In the genomic region with DNA sequence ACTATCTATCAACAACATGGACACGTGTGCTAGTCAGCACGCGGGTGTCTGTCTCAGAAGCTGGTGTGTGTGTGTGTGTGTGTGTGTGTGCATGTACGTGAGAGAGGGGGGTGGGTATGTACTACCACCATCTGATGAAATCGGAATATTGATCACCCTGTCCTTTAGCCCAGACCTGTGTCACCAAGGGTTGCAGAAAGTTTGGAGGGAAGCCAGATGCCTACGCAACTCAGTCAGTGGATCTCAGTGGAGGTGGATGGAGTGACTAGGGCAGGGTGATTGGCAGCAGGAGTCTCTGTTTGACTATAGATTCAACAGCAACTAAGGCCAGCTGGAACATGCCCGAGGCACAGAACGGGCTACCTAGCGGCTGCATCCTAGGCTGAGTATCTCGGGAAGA, we compare ENCODE assay signal across 26 mouse cellular contexts. TPM values are rescaled to one million over a fixed set of nuclear protein-coding genes. Genes with fewer than 3 reads are reported as not detected.
A peak's percentile ranks its signal among the peaks of the same experiment; 100 is the strongest.
DNase-seq lines count a peak whose midpoint lies in the region; ATAC-seq and TF ChIP-seq lines count a peak whose summit lies in the region.
"Had no signal": no experiment of that assay in that cellular context is flagged by ENCODE, and none has a peak within 500 bp of the region (broad histone marks: within the 10 kb centered on the region; RNA-seq: fewer than 3 reads in every experiment).

No protein-coding gene starts in this region.

- no peaks in the 10 kb centered on the region for H3K9me3 ChIP-seq in stomach, embryonic 15.5 days
- H3K9me3 ChIP-seq in stomach, postnatal 0 days (ENCODE audit: control insufficient read depth, low read length), result no peaks in the 10 kb centered on the region
- H3K9me3 ChIP-seq in liver, embryonic 14.5 days (ENCODE audit: control insufficient read depth, low read length), result no peaks in the 10 kb centered on the region
- H3K9me3 ChIP-seq: embryonic facial prominence, embryonic 13.5 days; forebrain, embryonic 13.5 days; hindbrain, embryonic 12.5 days had no signal

- no peak overlapping the region for H3K27ac ChIP-seq in stomach, embryonic 15.5 days
- no peak overlapping the region for H3K27ac ChIP-seq in stomach, postnatal 0 days (replicated peaks)
- no peak overlapping the region for H3K27ac ChIP-seq in liver, embryonic 14.5 days
- no peak overlapping the region for H3K27ac ChIP-seq in kidney, adult 2 months (ENCODE audit: insufficient read depth, low read depth, low read length)
- H3K27ac ChIP-seq: embryonic facial prominence, embryonic 13.5 days; forebrain, embryonic 13.5 days; gastrocnemius, adult 2 months; hindbrain, embryonic 12.5 days had no signal

- DNase-seq in adrenal gland, postnatal 14 days, result peak; percentile 52
- DNase-seq in adrenal gland, postnatal 10 days, result no peak
- no peak for DNase-seq in stomach, postnatal 0 days (ENCODE audit: low spot score)
- DNase-seq in liver, embryonic 14.5 days (ENCODE audit: low read depth in 3 of 3, low spot score in 3 of 3), result peak; percentile 39 to 49 (median 47)
- no peak for DNase-seq in frontal cortex, postnatal 14 days (ENCODE audit: low spot score in 2 of 2)
- no peak for DNase-seq in kidney, adult 2 months
- DNase-seq: cerebellum, adult 11-12 months; cerebellum, adult 9-11 months; cerebellum, postnatal 36 days; forebrain, postnatal 0 days; gastrocnemius, adult 2 months; gastrocnemius, postnatal 25 days; heart, postnatal 10 days; heart, postnatal 4 days had no signal

- no peaks in the 10 kb centered on the region for H3K4me1 ChIP-seq in stomach, embryonic 15.5 days
- no peaks in the 10 kb centered on the region for H3K4me1 ChIP-seq in stomach, postnatal 0 days (replicated peaks; ENCODE audit: control insufficient read depth, insufficient read depth)
- peaks cover 0 to 19% of the 10 kb centered on the region in 2 experiments; a peak in 2 of 4 replicates for H3K4me1 ChIP-seq in liver, embryonic 14.5 days (replicated peaks; ENCODE audit: control insufficient read depth in 2 of 2, insufficient read depth in 2 of 2, low read length in 1 of 2)
- H3K4me1 ChIP-seq in kidney, adult 2 months (ENCODE audit: control insufficient read depth, insufficient read depth, low read length), result no peaks in the 10 kb centered on the region

- TF ChIP-seq EP300 in stomach, postnatal 0 days (optimal IDR thresholded peaks at IDR 0.05), result no peak
- no peak for TF ChIP-seq EP300 in liver, embryonic 14.5 days (IDR thresholded peaks at IDR 0.05; ENCODE audit: low read depth)

- H3K36me3 ChIP-seq in stomach, embryonic 15.5 days, result no peaks in the 10 kb centered on the region
- no peaks in the 10 kb centered on the region for H3K36me3 ChIP-seq in stomach, postnatal 0 days (ENCODE audit: control insufficient read depth, insufficient read depth, low read length)
- no peaks in the 10 kb centered on the region for H3K36me3 ChIP-seq in liver, embryonic 14.5 days (replicated peaks; ENCODE audit: control insufficient read depth, insufficient read depth, low read depth)
- no peaks in the 10 kb centered on the region for H3K36me3 ChIP-seq in kidney, adult 2 months (ENCODE audit: control insufficient read depth, insufficient read depth, low read length)
- H3K36me3 ChIP-seq: embryonic facial prominence, embryonic 13.5 days; hindbrain, embryonic 12.5 days had no signal

- no peak overlapping the region for H3K9ac ChIP-seq in stomach, embryonic 15.5 days
- H3K9ac ChIP-seq in stomach, postnatal 0 days (ENCODE audit: low read length), result no peak overlapping the region
- H3K9ac ChIP-seq in liver, embryonic 14.5 days (replicated peaks), result no peak overlapping the region
- H3K9ac ChIP-seq: embryonic facial prominence, embryonic 13.5 days; forebrain, embryonic 13.5 days; forebrain, postnatal 0 days; hindbrain, embryonic 12.5 days had no signal

- no peak overlapping the region for H3K4me3 ChIP-seq in stomach, embryonic 15.5 days (replicated peaks)
- H3K4me3 ChIP-seq in stomach, postnatal 0 days (ENCODE audit: low read depth, low read length), result no peak overlapping the region
- no peak overlapping the region for H3K4me3 ChIP-seq in liver, embryonic 14.5 days (ENCODE audit: insufficient read depth in 1 of 2, low read depth in 2 of 2, low read length in 2 of 2)
- no peak overlapping the region for H3K4me3 ChIP-seq in kidney, adult 2 months (ENCODE audit: insufficient read depth, low read depth, low read length)
- H3K4me3 ChIP-seq: embryonic facial prominence, embryonic 13.5 days; forebrain, embryonic 13.5 days; gastrocnemius, adult 2 months; hindbrain, embryonic 12.5 days had no signal

- no peak for TF ChIP-seq POLR2A in kidney, adult 2 months (IDR thresholded peaks at IDR 0.05; ENCODE audit: low read depth, low read length)

- no peak overlapping the region for H3K4me2 ChIP-seq in stomach, embryonic 15.5 days
- no peak overlapping the region for H3K4me2 ChIP-seq in stomach, postnatal 0 days (replicated peaks; ENCODE audit: low read depth)
- no peak overlapping the region for H3K4me2 ChIP-seq in liver, embryonic 14.5 days (ENCODE audit: low read depth)
- H3K4me2 ChIP-seq: embryonic facial prominence, embryonic 13.5 days; forebrain, embryonic 13.5 days; hindbrain, embryonic 12.5 days had no signal

- 76% methylated on average over 10 of the region's 10 CpGs for WGBS in stomach, embryonic 15.5 days
- 76% methylated on average over 10 of the region's 10 CpGs for WGBS in stomach, postnatal 0 days
- WGBS in liver, embryonic 14.5 days (ENCODE audit: insufficient replicate concordance), result 65% methylated on average over 10 of the region's 10 CpGs
- 90% methylated on average over 10 of the region's 10 CpGs for WGBS in kidney, adult 2 months

- no peak for TF ChIP-seq CTCF in stomach, postnatal 0 days (IDR thresholded peaks at IDR 0.05; ENCODE audit: low read depth)
- no peak for TF ChIP-seq CTCF in liver, embryonic 14.5 days (IDR thresholded peaks at IDR 0.05; ENCODE audit: low read depth)
- no peak for TF ChIP-seq CTCF in kidney, adult 2 months (conservative IDR thresholded peaks at IDR 0.05; ENCODE audit: insufficient read depth, insufficient read length, low read depth, low read length)

- 0 out of 2 replicates have a peak, but pooled peaks cover 4% of the 10 kb centered on the region for H3K27me3 ChIP-seq in stomach, embryonic 15.5 days (replicated peaks)
- no peaks in the 10 kb centered on the region for H3K27me3 ChIP-seq in stomach, postnatal 0 days (ENCODE audit: control insufficient read depth, insufficient read depth, low read length)
- no peaks in the 10 kb centered on the region; the same call in 1 of the 2 replicates for H3K27me3 ChIP-seq in liver, embryonic 14.5 days (ENCODE audit: control insufficient read depth, insufficient read depth, low read length)
- H3K27me3 ChIP-seq in kidney, adult 2 months (replicated peaks; ENCODE audit: control insufficient read depth, insufficient read depth, low read length), result no peaks in the 10 kb centered on the region
- H3K27me3 ChIP-seq: CH12.LX; hindbrain, embryonic 12.5 days had no signal

- ATAC-seq in stomach, embryonic 15.5 days (ENCODE audit: insufficient read depth, low FRiP score, low read depth), result peak; percentile 19; the same call in 1 of the 2 replicates
- no peak for ATAC-seq in stomach, postnatal 0 days (ENCODE audit: low FRiP score, low TSS enrichment)
- ATAC-seq in liver, embryonic 14.5 days (ENCODE audit: insufficient read depth), result peak; percentile 73
- no peak for ATAC-seq in erythroid progenitor cell, adult 5-6 weeks (replicated peaks; ENCODE audit: low FRiP score, poor library complexity, severe bottlenecking)
- ATAC-seq: activated CD4-positive, CD25-positive, alpha-beta regulatory T cell, adult 4 months; forebrain, embryonic 13.5 days; forebrain, postnatal 0 days; hindbrain, embryonic 16.5 days; Patski had no signal

RNA-seq across cellular contexts. Expression of gene Cyp17a1, which starts 4.7 kb away (rescaled TPM):
- total RNA-seq in adrenal gland, postnatal 14 days (2021), result 10.6 and 12.0 TPM in 2 replicates
- 1 to 10 TPM; 1.3 to 9.6 TPM for total RNA-seq in adrenal gland, postnatal 10 days (2021)
- polyA plus RNA-seq in stomach, embryonic 15.5 days (2015; fragmentation: Nextera tagmentation; extraction: Ambion mirVana), result not detected in 2 replicates
- polyA plus RNA-seq in stomach, postnatal 0 days (2015; fragmentation: Nextera tagmentation; extraction: Ambion mirVana), result 0.12 TPM in 1 of 2 replicates, not detected in the other
- 0.06 and 0.08 TPM in 2 replicates for polyA plus RNA-seq in liver, embryonic 14.5 days (2012; rRNA removed)
- 0.13 and 0.18 TPM in 2 replicates for polyA plus RNA-seq in liver, embryonic 14.5 days (2014; fragmentation: Nextera tagmentation; extraction: Ambion mirVana)
- 0.27 and 0.29 TPM in 2 replicates for polyA plus RNA-seq in kidney, adult 2 months (2012; rRNA removed)
- total RNA-seq in erythroid progenitor cell, adult 5-6 weeks (2015; ENCODE audit: low replicate concordance), result not detected in 2 replicates
- not detected in 2 replicates for total RNA-seq in erythroid progenitor cell, adult 5-6 weeks (2017; ENCODE audit: low replicate concordance)
- total RNA-seq: CH12.LX; forebrain, postnatal 0 days; gastrocnemius, adult 2 months; gastrocnemius, postnatal 25 days; granulocyte monocyte progenitor cell, adult 5-6 weeks; heart, adult 8-10 months; heart, postnatal 10 days had no signal
- polyA plus RNA-seq: activated CD4-positive, CD25-positive, alpha-beta regulatory T cell, adult 4 months; C2C12; embryonic facial prominence, embryonic 13.5 days; forebrain, embryonic 13.5 days; forebrain, postnatal 0 days; hindbrain, embryonic 12.5 days; hindbrain, embryonic 16.5 days; Patski had no signal

RNA-seq across cellular contexts. Expression of gene Borcs7, which starts 21.4 kb away (rescaled TPM):
- 15.2 and 15.8 TPM in 2 replicates for total RNA-seq in adrenal gland, postnatal 14 days (2021)
- total RNA-seq in adrenal gland, postnatal 10 days (2021), result 10 to 100 TPM; 13.2 to 13.9 TPM
- polyA plus RNA-seq in stomach, embryonic 15.5 days (2015; fragmentation: Nextera tagmentation; extraction: Ambion mirVana), result 14.9 and 16.8 TPM in 2 replicates
- 15.6 and 17.0 TPM in 2 replicates for polyA plus RNA-seq in stomach, postnatal 0 days (2015; fragmentation: Nextera tagmentation; extraction: Ambion mirVana)
- polyA plus RNA-seq in liver, embryonic 14.5 days (2012; rRNA removed), result 2.1 and 2.7 TPM in 2 replicates
- polyA plus RNA-seq in liver, embryonic 14.5 days (2014; fragmentation: Nextera tagmentation; extraction: Ambion mirVana), result 5.0 and 6.0 TPM in 2 replicates
- 4.8 and 6.0 TPM in 2 replicates for polyA plus RNA-seq in kidney, adult 2 months (2012; rRNA removed)
- 3.8 and 8.3 TPM in 2 replicates for total RNA-seq in erythroid progenitor cell, adult 5-6 weeks (2015; ENCODE audit: low replicate concordance)
- total RNA-seq in erythroid progenitor cell, adult 5-6 weeks (2017; ENCODE audit: low replicate concordance), result not detected in 2 replicates

RNA-seq across cellular contexts. Expression of gene As3mt, which starts 39.0 kb away (rescaled TPM):
- total RNA-seq in adrenal gland, postnatal 14 days (2021), result 58.7 and 68.2 TPM in 2 replicates
- total RNA-seq in adrenal gland, postnatal 10 days (2021), result 10 to 100 TPM; 55.2 to 62.9 TPM
- polyA plus RNA-seq in stomach, embryonic 15.5 days (2015; fragmentation: Nextera tagmentation; extraction: Ambion mirVana), result 28.9 and 33.0 TPM in 2 replicates
- polyA plus RNA-seq in stomach, postnatal 0 days (2015; fragmentation: Nextera tagmentation; extraction: Ambion mirVana), result 17.0 and 17.7 TPM in 2 replicates
- polyA plus RNA-seq in liver, embryonic 14.5 days (2012; rRNA removed), result 3.8 and 5.1 TPM in 2 replicates
- polyA plus RNA-seq in liver, embryonic 14.5 days (2014; fragmentation: Nextera tagmentation; extraction: Ambion mirVana), result 12.8 and 13.4 TPM in 2 replicates
- 28.8 and 43.7 TPM in 2 replicates for polyA plus RNA-seq in kidney, adult 2 months (2012; rRNA removed)
- 2.5 and 10.9 TPM in 2 replicates for total RNA-seq in erythroid progenitor cell, adult 5-6 weeks (2015; ENCODE audit: low replicate concordance)
- total RNA-seq in erythroid progenitor cell, adult 5-6 weeks (2017; ENCODE audit: low replicate concordance), result 1.2 and 2.0 TPM in 2 replicates

Comparison
In these comparisons a context has a peak if more than half of its experiments do, and no peak if none do; other contexts are left out.
1. DNase-seq: peak in adrenal gland, postnatal 14 days (single experiment) and liver, embryonic 14.5 days (3 of 3); none in adrenal gland, postnatal 10 days (single experiment), stomach, postnatal 0 days (single experiment), frontal cortex, postnatal 14 days (0 of 2) and kidney, adult 2 months (single experiment).
2. ATAC-seq: peak in stomach, embryonic 15.5 days (single experiment) and liver, embryonic 14.5 days (single experiment); none in stomach, postnatal 0 days (single experiment) and erythroid progenitor cell, adult 5-6 weeks (single experiment).